Mouse (Mus musculus): ENCODE measurements around the gene Arf5.

GRCm38 (mm10) chr6:28460534-28460933 lies 37.2 kb downstream of the Arf5 start:
- no peak for TF ChIP-seq CTCF (conservative IDR thresholded peaks at IDR 0.05; ENCODE audit: low read length)
- no peak for TF ChIP-seq NANOG (IDR thresholded peaks at IDR 0.05; ENCODE audit: borderline replicate concordance, low read length)
